Mouse (Mus musculus) kidney, adult 8-10 months (tissue): Measurements from ENCODE around the gene Tmem253.

Experiments used
- DNase-seq, 2 experiments: peaks; one replicate each; pipeline ENCODE4 v3.0.0; 2022

Gene Tmem253

GRCm38 (mm10) chr14:52015445-52016100 is at the start of gene Tmem253:
TSS of gene Tmem253 (plus strand) at chr14:52015658.
- no peak for DNase-seq

- no peak for DNase-seq
Observed at GRCm38 (mm10) chr14:51967400-51967799, 48.1 kb upstream of the Tmem253 start.

- no peak for DNase-seq
Observed at GRCm38 (mm10) chr14:51979252-51979651, 36.2 kb upstream of the Tmem253 start.

- DNase-seq = no peak
Observed at GRCm38 (mm10) chr14:51983251-51983650, 32.2 kb upstream of the Tmem253 start.

GRCm38 (mm10) chr14:51983855-51984246 is 31.6 kb upstream of the Tmem253 start:
- DNase-seq = no peak

- peak in 1 of 2 experiments; percentile 63 for DNase-seq
Observed at GRCm38 (mm10) chr14:51984247-51985231, 30.9 kb upstream of the Tmem253 start, which contains the start of gene Arhgef40. TSS of gene Arhgef40 (plus strand) at chr14:51984719.

GRCm38 (mm10) chr14:51985301-51986152 is 29.9 kb upstream of the Tmem253 start:
- peak in 1 of 2 experiments; percentile 52 for DNase-seq

GRCm38 (mm10) chr14:51986153-51986505 is 29.3 kb upstream of the Tmem253 start:
- DNase-seq = no peak

- DNase-seq = no peak
Observed at GRCm38 (mm10) chr14:51987177-51987576, 28.3 kb upstream of the Tmem253 start.

- DNase-seq = peak; percentile 79 to 81
Observed at GRCm38 (mm10) chr14:51988731-51989130, 26.7 kb upstream of the Tmem253 start.

GRCm38 (mm10) chr14:51989461-51989970 is 25.9 kb upstream of the Tmem253 start:
- no peak for DNase-seq

GRCm38 (mm10) chr14:51994453-51994852 is 21.0 kb upstream of the Tmem253 start:
- DNase-seq = no peak

- DNase-seq = no peak
Observed at GRCm38 (mm10) chr14:51995219-51995871, 20.1 kb upstream of the Tmem253 start.

GRCm38 (mm10) chr14:51996231-51996841 is 19.1 kb upstream of the Tmem253 start:
- no peak for DNase-seq

- DNase-seq = no peak
Observed at GRCm38 (mm10) chr14:51996866-51997265, 18.6 kb upstream of the Tmem253 start.

GRCm38 (mm10) chr14:51997483-51997882 is 18.0 kb upstream of the Tmem253 start:
- no peak for DNase-seq

- no peak for DNase-seq
Observed at GRCm38 (mm10) chr14:52003981-52004495, 11.4 kb upstream of the Tmem253 start.

- no peak for DNase-seq
Observed at GRCm38 (mm10) chr14:52005141-52005540, 10.3 kb upstream of the Tmem253 start.

GRCm38 (mm10) chr14:52005616-52006015 is 9.8 kb upstream of the Tmem253 start:
- no peak for DNase-seq

- DNase-seq = no peak
Observed at GRCm38 (mm10) chr14:52006241-52006640, 9.2 kb upstream of the Tmem253 start.

GRCm38 (mm10) chr14:52006771-52007170 is 8.7 kb upstream of the Tmem253 start:
- no peak for DNase-seq
